Mouse (Mus musculus) retina, postnatal 7 days (tissue): ENCODE results near the gene Chek1.

Source experiments
- DNase-seq: peaks from one replicate; pipeline ENCODE4 v3.0.0-alpha.2; 2012; ENCODE audit warnings: low read depth, low spot score

Gene Chek1

GRCm38 (mm10) chr9:36727034-36727755 is at the start of gene Chek1:
Gene Chek1 (minus strand): TSS chr9:36727065.
- DNase-seq = no peak

DNA sequence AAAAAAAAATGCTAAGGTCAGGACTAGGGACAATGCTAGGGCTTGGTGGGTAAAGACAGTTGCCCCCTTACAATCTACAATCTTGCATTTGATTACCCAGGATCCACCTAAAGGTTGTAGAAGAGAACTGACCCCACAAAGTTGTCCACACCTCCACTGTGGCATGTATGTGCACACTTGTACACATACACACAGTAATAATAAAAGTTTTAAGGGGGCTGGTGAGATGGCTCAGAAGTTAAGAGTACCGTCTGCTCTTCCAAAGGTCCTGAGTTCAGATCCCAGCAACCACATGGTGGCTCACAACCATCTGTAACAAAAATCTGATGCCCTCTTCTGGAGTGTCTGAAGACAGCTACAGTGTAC is 42.2 kb upstream of the Chek1 start:
- no peak for DNase-seq

DNA sequence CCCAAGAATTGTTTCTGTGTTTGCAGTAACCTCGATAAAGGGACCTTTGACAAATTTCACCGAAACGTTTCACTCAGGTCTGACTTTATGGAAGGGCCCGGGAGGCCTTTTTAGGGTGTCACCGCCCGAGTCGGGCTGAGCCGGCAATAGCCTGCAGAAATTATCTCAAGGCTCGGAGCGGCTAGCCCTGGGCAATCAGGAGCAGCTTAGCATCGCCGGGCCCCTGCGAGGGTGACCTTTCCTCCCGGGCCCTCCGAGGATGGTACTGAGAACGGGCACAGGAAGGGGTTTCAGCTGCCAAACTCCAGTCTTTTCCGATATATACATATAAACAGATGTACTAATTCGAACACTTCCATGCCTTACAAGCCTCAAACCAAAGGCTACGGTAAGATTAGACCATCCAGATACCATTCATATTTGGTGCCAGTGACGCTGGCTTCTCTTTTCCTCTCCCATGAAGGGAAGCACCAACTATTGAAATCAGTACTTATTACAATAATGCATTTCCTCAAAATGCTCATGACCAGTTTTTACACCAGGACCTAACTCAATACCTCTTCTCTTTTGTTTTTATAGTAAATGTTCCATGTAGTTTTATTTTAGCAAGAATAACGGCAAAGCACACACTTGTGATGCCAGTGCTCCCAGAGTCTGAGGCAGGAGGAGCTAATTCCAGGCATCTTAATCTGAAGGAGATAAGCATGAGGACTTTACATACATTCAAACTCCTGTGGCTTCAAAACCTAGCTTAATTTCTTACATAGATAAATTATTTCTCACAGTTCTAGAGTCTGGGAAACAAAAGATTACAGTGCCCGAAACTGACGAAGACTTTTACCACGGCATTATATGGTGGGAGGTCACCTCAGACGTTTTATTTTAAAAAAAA is 41.5 kb upstream of the Chek1 start:
- no peak for DNase-seq

DNA sequence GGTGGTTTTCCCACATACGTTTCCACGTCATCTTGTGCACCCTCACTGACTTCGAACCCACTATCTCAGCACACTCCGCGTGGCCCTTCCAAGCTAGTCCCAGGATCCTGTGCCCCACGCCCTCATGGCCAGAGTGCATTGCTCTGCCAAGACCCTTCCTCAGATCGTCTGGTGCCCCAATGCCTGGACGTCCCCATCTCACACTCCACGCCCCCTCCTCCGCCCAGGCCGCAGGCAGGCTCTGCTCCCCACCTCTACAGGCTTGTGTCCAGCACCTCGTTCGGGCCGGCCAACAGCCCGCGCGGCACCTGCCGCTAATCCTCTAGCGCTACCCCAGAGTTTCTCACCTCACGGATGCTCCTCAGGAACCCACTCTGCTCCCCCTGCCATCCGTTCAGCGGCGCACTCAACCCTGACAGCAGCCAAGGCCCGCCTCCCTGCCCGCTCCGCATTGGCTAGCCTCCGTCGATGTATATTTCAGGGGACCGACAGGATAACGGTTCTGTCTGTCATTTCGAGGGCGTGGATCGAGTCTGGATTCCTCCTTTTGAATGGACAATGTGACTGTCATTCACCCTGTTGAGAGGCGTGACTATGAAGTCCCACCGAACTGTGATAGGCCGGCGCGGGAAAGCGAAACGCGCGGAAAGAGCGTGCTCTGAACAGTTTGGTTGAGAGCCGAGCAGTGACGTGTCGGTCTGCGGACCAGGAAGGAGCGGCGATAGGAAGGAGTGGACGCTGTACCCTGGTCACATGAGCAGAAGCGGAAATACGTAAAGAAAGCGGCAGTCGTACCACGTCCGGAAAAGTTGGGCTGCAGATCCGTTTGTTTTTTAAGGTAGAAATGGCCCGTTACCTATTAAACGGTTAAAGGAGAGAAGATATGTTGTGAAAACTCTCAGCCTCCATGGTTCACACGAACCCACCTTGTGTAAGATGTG is 40.6 kb upstream of the Chek1 start, which contains the start of gene Stt3a:
TSS of gene Stt3a (minus strand) at position 477 of the 941 bp plus-strand sequence.
- peak; percentile 100 for DNase-seq

- no peak for DNase-seq
Measured at GRCm38 (mm10) chr9:36764378-36764777, 37.5 kb upstream of the Chek1 start.

GRCm38 (mm10) chr9:36726131-36727033 is 483 bp downstream of the Chek1 start:
- DNase-seq = peak; percentile 79

DNA sequence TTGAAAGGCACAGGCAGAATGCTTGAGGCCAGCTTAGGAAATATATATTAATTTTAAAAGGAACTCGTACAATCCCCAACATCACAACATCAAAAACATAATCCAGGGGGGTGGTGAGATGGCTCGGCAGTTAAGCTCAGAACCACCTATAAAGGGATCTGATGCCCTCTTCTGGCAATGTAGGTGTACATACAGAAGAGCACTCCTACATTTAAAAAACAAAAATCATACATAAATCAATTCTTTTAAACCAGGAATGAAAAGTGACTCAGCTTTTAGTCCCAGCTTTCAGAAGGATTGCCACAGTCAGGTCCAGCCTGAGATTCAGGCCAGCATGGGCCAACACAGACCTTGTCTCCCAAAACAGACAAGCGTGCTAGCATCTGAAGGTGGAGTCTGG is 10.2 kb downstream of the Chek1 start:
- no peak for DNase-seq

- DNase-seq = no peak
Measured at GRCm38 (mm10) chr9:36707304-36707703, 19.6 kb downstream of the Chek1 start.

- no peak for DNase-seq
Measured at GRCm38 (mm10) chr9:36705923-36706322, 20.9 kb downstream of the Chek1 start.

GRCm38 (mm10) chr9:36694276-36694675 is 32.6 kb downstream of the Chek1 start:
- DNase-seq = no peak

DNA sequence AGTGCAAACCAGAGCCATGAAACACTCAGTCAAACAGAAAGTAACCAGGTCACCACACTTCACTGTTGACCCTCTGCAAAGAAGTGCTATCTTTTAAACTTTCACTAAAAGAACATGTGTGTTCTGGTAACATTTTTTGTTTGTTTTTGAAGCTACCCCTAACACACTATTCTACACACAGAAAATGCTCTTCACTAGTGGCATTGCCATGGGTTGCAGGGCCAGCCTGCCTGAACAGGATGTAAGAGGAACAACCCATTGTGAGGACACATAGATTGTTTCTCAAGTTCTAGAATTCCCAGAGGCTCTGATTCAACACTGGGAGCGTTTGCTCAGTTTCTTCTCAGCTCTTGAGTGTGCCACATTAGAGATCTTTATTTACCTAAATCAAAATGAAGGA is 33.9 kb downstream of the Chek1 start, which contains the start of gene Acrv1:
TSS of gene Acrv1 (plus strand) at position 301 of the 400 bp plus-strand sequence.
- no peak for DNase-seq

GRCm38 (mm10) chr9:36687329-36687728 is 39.5 kb downstream of the Chek1 start:
- no peak for DNase-seq

- no peak for DNase-seq
Measured at GRCm38 (mm10) chr9:36681424-36681823, 45.4 kb downstream of the Chek1 start.
